Mouse (Mus musculus): Measurements from ENCODE around the gene Tbcc. TPM values are rescaled to one million over a fixed set of nuclear protein-coding genes. Genes with fewer than 3 reads are reported as not detected.

Gene Tbcc
- polyA plus RNA-seq, 1 experiment from 2014 or later: 55.0 TPM

DNA sequence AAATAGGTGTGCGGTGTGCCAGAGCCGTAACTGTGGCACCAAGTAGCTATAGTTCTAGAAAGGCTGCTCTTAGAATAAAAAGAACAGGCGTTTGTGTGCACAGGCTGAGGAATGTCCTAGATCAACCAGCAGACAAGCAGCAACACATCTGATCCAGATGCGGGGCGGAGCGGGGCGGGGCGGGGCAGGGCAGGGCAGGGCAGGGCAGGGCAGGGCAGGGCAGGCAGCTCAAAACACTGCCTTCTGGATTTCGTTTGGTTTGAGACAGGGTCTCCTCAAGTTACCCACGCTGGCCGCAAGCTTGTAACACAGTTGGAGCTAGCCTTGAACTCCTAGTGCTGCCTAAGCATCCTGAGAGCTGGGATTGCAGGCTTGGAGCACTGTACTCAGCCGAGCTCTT lies 38.8 kb downstream of the Tbcc start:
- ATAC-seq (ENCODE audit: low read depth) (0 out of 2 replicates have a peak, but pooled peaks have one; percentile 50), DNase-seq (ENCODE audit: low spot score) (peak; percentile 4)
- WGBS: 69% methylated on average over 12 of the region's 12 CpGs
- H3K4me1 ChIP-seq (ENCODE audit: control insufficient read depth, insufficient read depth, low read length): no peaks in the 10 kb centered on the region
- no peak overlapping the region for H3K4me3 ChIP-seq (ENCODE audit: low read depth, low read length)
- H3K27ac ChIP-seq (replicated peaks; ENCODE audit: low read depth, low read length): no peak overlapping the region
- H3K9ac ChIP-seq (ENCODE audit: low read depth, low read length): no peak overlapping the region
- no peak overlapping the region for H3K4me2 ChIP-seq (ENCODE audit: low read depth, low read length)
- H3K27me3 ChIP-seq (replicated peaks; ENCODE audit: control insufficient read depth, insufficient read depth, low read length): no peaks in the 10 kb centered on the region
- H3K9me3 ChIP-seq (ENCODE audit: control insufficient read depth, low read length): no peaks in the 10 kb centered on the region
- peaks cover 54% of the 10 kb centered on the region for H3K36me3 ChIP-seq (ENCODE audit: control insufficient read depth, insufficient read depth, low read length)

DNA sequence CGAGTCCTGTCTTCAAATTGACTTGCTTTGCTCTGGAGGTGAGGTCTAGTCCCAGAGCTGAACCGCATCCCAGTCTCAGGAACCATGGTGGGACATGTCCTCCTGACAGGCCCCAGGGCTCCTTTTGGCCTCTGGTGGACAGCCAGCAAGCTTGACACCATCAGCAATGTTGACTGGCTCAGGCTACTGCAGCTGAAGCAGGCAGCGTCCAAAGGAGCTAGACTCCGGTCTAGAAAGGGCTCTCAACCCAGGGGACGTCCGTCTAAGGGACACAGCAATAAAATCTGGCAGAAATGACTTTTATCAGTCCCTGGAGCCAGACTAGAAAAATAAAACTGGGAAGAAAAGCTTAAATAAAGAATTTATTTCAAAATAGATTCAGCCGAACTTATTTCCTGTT lies 39.4 kb downstream of the Tbcc start:
- peaks cover 59% of the 10 kb centered on the region for H3K36me3 ChIP-seq (ENCODE audit: control insufficient read depth, insufficient read depth, low read length)

DNA sequence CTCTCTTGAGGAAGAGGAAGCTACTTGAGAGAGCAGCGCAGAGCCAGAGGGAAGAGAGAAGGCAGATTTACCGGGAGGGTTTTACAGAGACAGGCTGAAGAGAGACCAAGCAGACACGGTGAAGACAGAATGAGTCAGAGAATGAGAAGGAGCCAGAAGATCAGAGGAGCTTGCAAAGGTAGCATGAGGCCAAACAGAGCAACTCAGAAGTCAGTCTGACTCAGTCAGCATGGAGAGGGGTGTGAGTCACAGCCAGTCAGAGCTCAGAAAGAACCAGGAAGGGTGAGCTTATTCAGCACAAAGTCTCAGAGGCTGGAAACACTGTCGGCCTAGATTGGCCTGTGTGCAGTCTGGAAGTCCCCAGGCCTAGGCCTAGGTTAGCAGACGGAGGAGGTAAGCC lies 42.5 kb downstream of the Tbcc start:
- DNase-seq (ENCODE audit: low spot score) (no peak), ATAC-seq (ENCODE audit: low read depth) (no peak)
- Histone ChIP-seq H3K9me3 (ENCODE audit: control insufficient read depth, low read length) (no peaks in the 10 kb centered on the region), H3K9ac (ENCODE audit: low read depth, low read length) (no peak overlapping the region), H3K4me1 (ENCODE audit: control insufficient read depth, insufficient read depth, low read length) (no peaks in the 10 kb centered on the region), H3K27me3 (replicated peaks; ENCODE audit: control insufficient read depth, insufficient read depth, low read length) (no peaks in the 10 kb centered on the region), H3K36me3 (ENCODE audit: control insufficient read depth, insufficient read depth, low read length) (peaks cover 90% of the 10 kb centered on the region), H3K4me3 (ENCODE audit: low read depth, low read length) (no peak overlapping the region), H3K27ac (replicated peaks; ENCODE audit: low read depth, low read length) (no peak overlapping the region), H3K4me2 (ENCODE audit: low read depth, low read length) (no peak overlapping the region)
- WGBS: 92% methylated on average over 5 of the region's 5 CpGs

More for the DNA sequence above, 39.4 kb downstream of the Tbcc start:
- ATAC-seq (ENCODE audit: low read depth): no peak
- Histone ChIP-seq H3K27me3 (replicated peaks; ENCODE audit: control insufficient read depth, insufficient read depth, low read length) (no peaks in the 10 kb centered on the region), H3K4me3 (ENCODE audit: low read depth, low read length) (no peak overlapping the region), H3K27ac (replicated peaks; ENCODE audit: low read depth, low read length) (no peak overlapping the region), H3K9ac (ENCODE audit: low read depth, low read length) (no peak overlapping the region), H3K4me1 (ENCODE audit: control insufficient read depth, insufficient read depth, low read length) (no peaks in the 10 kb centered on the region), H3K4me2 (ENCODE audit: low read depth, low read length) (no peak overlapping the region), H3K9me3 (ENCODE audit: control insufficient read depth, low read length) (no peaks in the 10 kb centered on the region)
- WGBS: 87% methylated on average over 7 of the region's 7 CpGs
- DNase-seq (ENCODE audit: low spot score): no peak

DNA sequence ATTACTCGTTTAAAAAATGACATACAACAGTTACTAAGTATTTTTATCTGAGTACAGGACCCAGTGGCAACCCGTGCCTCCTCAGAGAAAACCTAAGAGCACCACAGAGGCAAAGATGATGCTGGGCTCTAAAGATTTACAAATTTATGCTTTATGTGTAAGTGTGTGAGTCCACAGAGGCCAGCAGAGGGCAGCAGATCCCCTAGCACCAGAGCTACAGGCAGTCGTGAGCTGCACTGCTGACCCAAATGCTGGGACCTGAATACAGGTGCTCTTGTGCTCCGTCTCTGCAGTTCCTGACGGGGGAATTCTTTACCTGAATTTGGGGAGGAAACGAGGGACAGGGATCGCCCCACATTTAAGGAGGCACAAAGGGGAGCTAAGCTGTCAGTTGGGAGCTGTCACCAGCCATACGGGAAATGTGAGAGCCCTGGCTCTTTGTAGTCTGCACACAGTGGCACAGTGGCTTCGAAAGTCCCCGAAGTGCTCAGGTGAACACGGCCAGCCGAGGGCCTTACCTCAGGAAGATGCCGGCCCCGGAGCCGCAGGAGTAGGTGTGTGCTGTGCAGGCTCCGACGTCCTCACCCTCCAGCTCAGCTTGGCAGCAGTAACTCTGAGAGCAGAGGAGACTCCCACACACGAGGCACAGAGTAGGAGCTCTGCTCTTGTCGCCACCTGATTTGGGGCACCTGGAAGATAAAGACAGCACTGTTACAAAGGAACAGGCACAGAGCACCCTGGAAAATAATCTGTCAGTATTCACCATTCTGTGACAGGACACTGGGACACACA lies 43.3 kb downstream of the Tbcc start:
- ATAC-seq (ENCODE audit: low read depth): no peak
- peaks cover 92% of the 10 kb centered on the region for H3K36me3 ChIP-seq (ENCODE audit: control insufficient read depth, insufficient read depth, low read length)
- H3K9me3 ChIP-seq (ENCODE audit: control insufficient read depth, low read length): no peaks in the 10 kb centered on the region
- no peak overlapping the region for H3K27ac ChIP-seq (replicated peaks; ENCODE audit: low read depth, low read length)
- no peak overlapping the region for H3K4me3 ChIP-seq (ENCODE audit: low read depth, low read length)
- DNase-seq (ENCODE audit: low spot score): peak; percentile 68
- H3K9ac ChIP-seq (ENCODE audit: low read depth, low read length): no peak overlapping the region
- no peak overlapping the region for H3K4me2 ChIP-seq (ENCODE audit: low read depth, low read length)
- WGBS: 78% methylated on average over 19 of the region's 19 CpGs
- H3K4me1 ChIP-seq (ENCODE audit: control insufficient read depth, insufficient read depth, low read length): no peaks in the 10 kb centered on the region
- H3K27me3 ChIP-seq (replicated peaks; ENCODE audit: control insufficient read depth, insufficient read depth, low read length): no peaks in the 10 kb centered on the region

DNA sequence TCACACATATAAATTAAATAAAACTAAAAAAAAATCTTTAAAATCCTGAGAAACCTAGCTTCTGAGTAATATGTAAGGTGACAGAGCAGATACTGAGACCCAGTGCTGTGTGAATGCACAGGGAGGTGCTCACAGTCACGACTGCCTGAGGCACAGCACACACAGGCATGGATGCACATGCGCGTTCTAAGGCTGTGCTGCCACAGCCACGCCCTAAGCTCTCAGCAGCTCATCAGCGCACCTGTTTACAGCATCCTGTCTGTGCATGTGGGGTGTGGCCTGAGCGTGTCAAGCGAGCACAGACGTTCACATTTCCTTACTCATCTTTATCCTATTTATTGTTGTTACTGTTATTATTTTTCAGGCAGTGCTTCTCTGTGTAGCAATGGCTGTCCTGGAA lies 50.0 kb downstream of the Tbcc start:
- H3K9ac ChIP-seq (ENCODE audit: low read depth, low read length): no peak overlapping the region
- DNase-seq (ENCODE audit: low spot score) (peak; percentile 20), ATAC-seq (ENCODE audit: low read depth) (no peak)
- no peaks in the 10 kb centered on the region for H3K27me3 ChIP-seq (replicated peaks; ENCODE audit: control insufficient read depth, insufficient read depth, low read length)
- H3K27ac ChIP-seq (replicated peaks; ENCODE audit: low read depth, low read length): no peak overlapping the region
- no peak overlapping the region for H3K4me3 ChIP-seq (ENCODE audit: low read depth, low read length)
- no peaks in the 10 kb centered on the region for H3K4me1 ChIP-seq (ENCODE audit: control insufficient read depth, insufficient read depth, low read length)
- H3K9me3 ChIP-seq (ENCODE audit: control insufficient read depth, low read length): no peaks in the 10 kb centered on the region
- H3K4me2 ChIP-seq (ENCODE audit: low read depth, low read length): no peak overlapping the region
- WGBS: 95% methylated on average over 8 of the region's 8 CpGs
- peaks cover 100% of the 10 kb centered on the region for H3K36me3 ChIP-seq (ENCODE audit: control insufficient read depth, insufficient read depth, low read length)

Other genes with a start within 250 kb of the Tbcc start
- gene Klc4, start 244.7 kb upstream of the Tbcc start, polyA plus RNA-seq (2014; fragmentation: Nextera tagmentation; extraction: Ambion mirVana): 15.8 and 20.3 TPM in 2 replicates
- 91.8 and 100 TPM in 2 replicates for gene Mrpl2, start 244.5 kb upstream of the Tbcc start, polyA plus RNA-seq (2014; fragmentation: Nextera tagmentation; extraction: Ambion mirVana)
- gene Cul7, start 240.3 kb upstream of the Tbcc start, polyA plus RNA-seq (2014; fragmentation: Nextera tagmentation; extraction: Ambion mirVana): 48.5 and 50.1 TPM in 2 replicates
- gene Rrp36, start 216.3 kb upstream of the Tbcc start, polyA plus RNA-seq (2014; fragmentation: Nextera tagmentation; extraction: Ambion mirVana): 34.5 and 41.9 TPM in 2 replicates
- gene Mea1, start 211.9 kb upstream of the Tbcc start, polyA plus RNA-seq (2014; fragmentation: Nextera tagmentation; extraction: Ambion mirVana): 132 and 143 TPM in 2 replicates
- gene Klhdc3, start 209.8 kb upstream of the Tbcc start, polyA plus RNA-seq (2014; fragmentation: Nextera tagmentation; extraction: Ambion mirVana): 113 and 133 TPM in 2 replicates
- gene Ppp2r5d, start 185.6 kb upstream of the Tbcc start, polyA plus RNA-seq (2014; fragmentation: Nextera tagmentation; extraction: Ambion mirVana): 79.5 and 87.5 TPM in 2 replicates
- 22.2 and 26.7 TPM in 2 replicates for gene Pex6, start 179.2 kb upstream of the Tbcc start, polyA plus RNA-seq (2014; fragmentation: Nextera tagmentation; extraction: Ambion mirVana)
- 1.2 and 1.6 TPM in 2 replicates for gene Gnmt, start 161.5 kb upstream of the Tbcc start, polyA plus RNA-seq (2014; fragmentation: Nextera tagmentation; extraction: Ambion mirVana)
- gene Cnpy3, start 138.5 kb upstream of the Tbcc start, polyA plus RNA-seq (2014; fragmentation: Nextera tagmentation; extraction: Ambion mirVana): 62.6 and 68.5 TPM in 2 replicates
- 0.21 and 0.31 TPM in 2 replicates for gene Ptcra, start 127.0 kb upstream of the Tbcc start, polyA plus RNA-seq (2014; fragmentation: Nextera tagmentation; extraction: Ambion mirVana)
- 86.2 and 92.3 TPM in 2 replicates for gene 2310039H08Rik, start 118.0 kb upstream of the Tbcc start, polyA plus RNA-seq (2014; fragmentation: Nextera tagmentation; extraction: Ambion mirVana)
- gene Rpl7l1, start 108.0 kb upstream of the Tbcc start, polyA plus RNA-seq (2014; fragmentation: Nextera tagmentation; extraction: Ambion mirVana): 124 and 126 TPM in 2 replicates
- 5.3 and 5.7 TPM in 2 replicates for gene Bicral, start 32.2 kb upstream of the Tbcc start, polyA plus RNA-seq (2014; fragmentation: Nextera tagmentation; extraction: Ambion mirVana)
- not detected in 2 replicates for gene Prph2, start 19.8 kb downstream of the Tbcc start, polyA plus RNA-seq (2014; fragmentation: Nextera tagmentation; extraction: Ambion mirVana)
- gene Ubr2, start 119.9 kb downstream of the Tbcc start, polyA plus RNA-seq (2014; fragmentation: Nextera tagmentation; extraction: Ambion mirVana): 21.9 and 23.8 TPM in 2 replicates